Mouse (Mus musculus) adipocyte (in vitro differentiated cells): ENCODE results near the gene Gdf11.

Experiments used
- DNase-seq: peaks from one replicate; pipeline ENCODE4 v3.0.0-alpha.2; 2016; ENCODE audit warnings: low spot score

The Gdf11 gene

GRCm38 (mm10) chr10:128891296-128892094 is at the start of gene Gdf11:
Gdf11 (minus strand) TSS chr10:128891718.
- peak; percentile 41 for DNase-seq

- no peak for DNase-seq
Measured at GRCm38 (mm10) chr10:128940475-128941061, 49.0 kb upstream of the Gdf11 start.

GRCm38 (mm10) chr10:128938974-128939373 is 47.5 kb upstream of the Gdf11 start:
- peak; percentile 89 for DNase-seq

GRCm38 (mm10) chr10:128938457-128938856 is 46.9 kb upstream of the Gdf11 start:
- peak; percentile 96 for DNase-seq

- DNase-seq = no peak
Measured at GRCm38 (mm10) chr10:128937756-128938390, 46.4 kb upstream of the Gdf11 start.

- no peak for DNase-seq
Measured at GRCm38 (mm10) chr10:128935826-128936440, 44.4 kb upstream of the Gdf11 start.

GRCm38 (mm10) chr10:128934997-128935787 is 43.7 kb upstream of the Gdf11 start:
- DNase-seq = no peak

- DNase-seq = no peak
Measured at GRCm38 (mm10) chr10:128933976-128934721, 42.6 kb upstream of the Gdf11 start.

GRCm38 (mm10) chr10:128933574-128933973 is 42.1 kb upstream of the Gdf11 start, which contains the start of gene Itga7:
Itga7 (plus strand) TSS chr10:128933818.
- no peak for DNase-seq

- DNase-seq = peak; percentile 58
Measured at GRCm38 (mm10) chr10:128931441-128931840, 39.9 kb upstream of the Gdf11 start.

GRCm38 (mm10) chr10:128929638-128930378 is 38.3 kb upstream of the Gdf11 start:
- peak; percentile 82 for DNase-seq

GRCm38 (mm10) chr10:128928356-128928755 is 36.8 kb upstream of the Gdf11 start:
- peak; percentile 91 for DNase-seq

- DNase-seq = peak; percentile 34
Measured at GRCm38 (mm10) chr10:128923935-128924334, 32.4 kb upstream of the Gdf11 start, which contains the start of gene Bloc1s1. Bloc1s1 (minus strand) TSS chr10:128924035.

- peak; percentile 98 for DNase-seq
Measured at GRCm38 (mm10) chr10:128923013-128923691, 31.6 kb upstream of the Gdf11 start.

GRCm38 (mm10) chr10:128922822-128923012 is 31.2 kb upstream of the Gdf11 start, which contains the start of gene Rdh5:
Rdh5 (minus strand) TSS chr10:128922888.
- no peak for DNase-seq

- DNase-seq = peak; percentile 82
Measured at GRCm38 (mm10) chr10:128921883-128922821, 30.6 kb upstream of the Gdf11 start.

GRCm38 (mm10) chr10:128921251-128921650 is 29.7 kb upstream of the Gdf11 start:
- DNase-seq = peak; percentile 58

GRCm38 (mm10) chr10:128920736-128921161 is 29.2 kb upstream of the Gdf11 start:
- peak; percentile 93 for DNase-seq

GRCm38 (mm10) chr10:128919966-128920365 is 28.4 kb upstream of the Gdf11 start:
- DNase-seq = no peak
